In genomic region chr15:61766544-61767094, GRCm38 (mm10) we compare ENCODE assay signal across 12 mouse cellular contexts.
A peak's percentile ranks its signal among the peaks of the same experiment; 100 is the strongest.
DNase-seq lines count a peak whose midpoint lies in the region; ATAC-seq and TF ChIP-seq lines count a peak whose summit lies in the region.
"Had no signal": no experiment of that assay in that cellular context is flagged by ENCODE, and none has a peak within 500 bp of the region (broad histone marks: within the 10 kb centered on the region; RNA-seq: fewer than 3 reads in every experiment).

No protein-coding gene starts in this region.

- no peak overlapping the region for H3K27ac ChIP-seq in forebrain, postnatal 0 days (ENCODE audit: low read depth, low read length)
- H3K27ac ChIP-seq in heart, embryonic 12.5 days (ENCODE audit: poor library complexity, severe bottlenecking), result no peak overlapping the region
- no peak overlapping the region for H3K27ac ChIP-seq in lung, postnatal 0 days (ENCODE audit: low read length)
- H3K27ac ChIP-seq: midbrain, embryonic 15.5 days had no signal

- no peak overlapping the region for H3K9ac ChIP-seq in forebrain, postnatal 0 days
- no peak overlapping the region for H3K9ac ChIP-seq in heart, embryonic 12.5 days
- no peak overlapping the region for H3K9ac ChIP-seq in lung, postnatal 0 days (replicated peaks; ENCODE audit: low read depth)
- H3K9ac ChIP-seq: midbrain, embryonic 15.5 days had no signal

- no peaks in the 10 kb centered on the region; the same call in 1 of the 2 replicates for H3K4me1 ChIP-seq in forebrain, postnatal 0 days (ENCODE audit: insufficient read depth)
- H3K4me1 ChIP-seq in heart, embryonic 12.5 days (replicated peaks), result peaks cover 25% of the 10 kb centered on the region
- H3K4me1 ChIP-seq in lung, postnatal 0 days (ENCODE audit: insufficient read depth, low read depth, low read length), result no peaks in the 10 kb centered on the region; the same call in 1 of the 2 replicates
- H3K4me1 ChIP-seq: midbrain, embryonic 15.5 days had no signal

- DNase-seq in left cerebral cortex, adult 11 months (ENCODE audit: low spot score), result peak; percentile 10
- no peak for DNase-seq in left cerebral cortex, postnatal 4 days
- peak; percentile 24 for DNase-seq in forebrain, postnatal 0 days
- DNase-seq in lung, postnatal 0 days (ENCODE audit: low spot score), result peak; percentile 81
- no peak for DNase-seq in testis, postnatal 14 days (ENCODE audit: low spot score)
- DNase-seq in urinary bladder, postnatal 4 days (ENCODE audit: low spot score in 2 of 2), result no peak
- DNase-seq: adrenal gland, postnatal 14 days had no signal

- peak; percentile 91 for ATAC-seq in forebrain, postnatal 0 days
- peak; percentile 81 for ATAC-seq in heart, embryonic 12.5 days (ENCODE audit: insufficient number of reproducible peaks, low FRiP score)
- ATAC-seq in lung, postnatal 0 days, result peak; percentile 75
- no peak for ATAC-seq in granulocyte monocyte progenitor cell, adult 5-6 weeks (replicated peaks; ENCODE audit: poor library complexity, severe bottlenecking)
- ATAC-seq: intestine, embryonic 16.5 days; midbrain, embryonic 15.5 days had no signal

- H3K4me3 ChIP-seq in forebrain, postnatal 0 days (ENCODE audit: low read depth, low read length), result no peak overlapping the region
- H3K4me3 ChIP-seq in heart, embryonic 12.5 days, result no peak overlapping the region
- no peak overlapping the region for H3K4me3 ChIP-seq in lung, postnatal 0 days (ENCODE audit: low read depth, low read length)
- H3K4me3 ChIP-seq: midbrain, embryonic 15.5 days had no signal

- 7% methylated on average over 2 of the region's 2 CpGs for WGBS in forebrain, postnatal 0 days
- 6% methylated on average over 2 of the region's 2 CpGs for WGBS in heart, embryonic 12.5 days
- 3% methylated on average over 2 of the region's 2 CpGs for WGBS in lung, postnatal 0 days

- peak; percentile 76 for TF ChIP-seq EP300 in lung, postnatal 0 days (IDR thresholded peaks at IDR 0.05)

- no peaks in the 10 kb centered on the region for H3K27me3 ChIP-seq in forebrain, postnatal 0 days (ENCODE audit: insufficient read depth, low read length)
- H3K27me3 ChIP-seq in heart, embryonic 12.5 days (replicated peaks), result no peaks in the 10 kb centered on the region
- no peaks in the 10 kb centered on the region for H3K27me3 ChIP-seq in lung, postnatal 0 days (replicated peaks; ENCODE audit: insufficient read depth, low read length)
- H3K27me3 ChIP-seq: CH12.LX; midbrain, embryonic 15.5 days had no signal

- H3K4me2 ChIP-seq in forebrain, postnatal 0 days (ENCODE audit: low read depth), result no peak overlapping the region
- no peak overlapping the region for H3K4me2 ChIP-seq in heart, embryonic 12.5 days
- H3K4me2 ChIP-seq in lung, postnatal 0 days (replicated peaks; ENCODE audit: low read depth, low read length), result no peak overlapping the region
- H3K4me2 ChIP-seq: midbrain, embryonic 15.5 days had no signal

- no peaks in the 10 kb centered on the region for H3K36me3 ChIP-seq in forebrain, postnatal 0 days (ENCODE audit: insufficient read depth)
- no peaks in the 10 kb centered on the region for H3K36me3 ChIP-seq in heart, embryonic 12.5 days
- no peaks in the 10 kb centered on the region for H3K36me3 ChIP-seq in lung, postnatal 0 days (ENCODE audit: insufficient read depth, low read length)
- H3K36me3 ChIP-seq: midbrain, embryonic 15.5 days had no signal

- intact Hi-C loops in left cerebral cortex, postnatal 4 days (cut with DNase I), result no loop called here

- TF ChIP-seq CTCF in forebrain, postnatal 0 days (IDR thresholded peaks at IDR 0.05; ENCODE audit: low read depth), result no peak
- no peak for TF ChIP-seq CTCF in lung, postnatal 0 days (IDR thresholded peaks at IDR 0.05)

- H3K9me3 ChIP-seq in forebrain, postnatal 0 days (ENCODE audit: low read length), result no peaks in the 10 kb centered on the region
- peaks cover 5% of the 10 kb centered on the region; the same call in 1 of the 2 replicates for H3K9me3 ChIP-seq in heart, embryonic 12.5 days (replicated peaks)
- H3K9me3 ChIP-seq in lung, postnatal 0 days (ENCODE audit: low read length), result no peaks in the 10 kb centered on the region
- H3K9me3 ChIP-seq: midbrain, embryonic 15.5 days had no signal

Comparison
In these comparisons a context has a peak if more than half of its experiments do, and no peak if none do; other contexts are left out.
1. DNase-seq: peak in left cerebral cortex, adult 11 months (single experiment), forebrain, postnatal 0 days (single experiment) and lung, postnatal 0 days (single experiment); none in left cerebral cortex, postnatal 4 days (single experiment), testis, postnatal 14 days (single experiment) and urinary bladder, postnatal 4 days (0 of 2).